Mouse (Mus musculus) retina, embryonic 14.5 days (tissue): ENCODE measurements around the gene Vmn2r89.
A peak's percentile ranks its signal among the peaks of the same experiment; 100 is the strongest.
"Not testable (repeated sequence)": the region's sequence is repeated elsewhere in the genome, so short reads cannot be mapped to it uniquely, and the experiment has no call there.

Experiments
- DNase-seq: peaks from one replicate; pipeline ENCODE4 v3.0.0-alpha.2; 2015; ENCODE audit warnings: low spot score

Vmn2r89 gene

GRCm38 (mm10) chr14:51451557-51451956 lies at the start of gene Vmn2r89:
TSS of gene Vmn2r89 (plus strand) at chr14:51451857.
- DNase-seq = not testable (repeated sequence)

- no peak for DNase-seq
Observed at GRCm38 (mm10) chr14:51410520-51410919, 41.1 kb upstream of the Vmn2r89 start, which contains the start of gene Vmn2r88. TSS of gene Vmn2r88 (plus strand) at chr14:51410820.

- DNase-seq = no peak
Observed at GRCm38 (mm10) chr14:51423885-51424284, 27.8 kb upstream of the Vmn2r89 start.

- DNase-seq = not testable (repeated sequence)
Observed at GRCm38 (mm10) chr14:51430138-51430537, 21.5 kb upstream of the Vmn2r89 start.

GRCm38 (mm10) chr14:51434546-51434945 lies 17.1 kb upstream of the Vmn2r89 start:
- no peak for DNase-seq

- DNase-seq = no peak
Observed at GRCm38 (mm10) chr14:51435020-51435419, 16.6 kb upstream of the Vmn2r89 start.

- DNase-seq = peak; percentile 8
Observed at GRCm38 (mm10) chr14:51438955-51439354, 12.7 kb upstream of the Vmn2r89 start.

- DNase-seq = not testable (repeated sequence)
Observed at GRCm38 (mm10) chr14:51480278-51480677, 28.6 kb downstream of the Vmn2r89 start.

- not testable (repeated sequence) for DNase-seq
Observed at GRCm38 (mm10) chr14:51481332-51482015, 29.8 kb downstream of the Vmn2r89 start.

- DNase-seq = no peak
Observed at GRCm38 (mm10) chr14:51482051-51482715, 30.5 kb downstream of the Vmn2r89 start.

- not testable (repeated sequence) for DNase-seq
Observed at GRCm38 (mm10) chr14:51482971-51483381, 31.3 kb downstream of the Vmn2r89 start.

- no peak for DNase-seq
Observed at GRCm38 (mm10) chr14:51483671-51484070, 32.0 kb downstream of the Vmn2r89 start.

GRCm38 (mm10) chr14:51486111-51486510 lies 34.5 kb downstream of the Vmn2r89 start:
- no peak for DNase-seq

- DNase-seq = peak; percentile 49
Observed at GRCm38 (mm10) chr14:51495781-51496180, 44.1 kb downstream of the Vmn2r89 start.

- DNase-seq = no peak
Observed at GRCm38 (mm10) chr14:51496955-51497354, 45.3 kb downstream of the Vmn2r89 start.

GRCm38 (mm10) chr14:51497958-51498357 lies 46.3 kb downstream of the Vmn2r89 start:
- no peak for DNase-seq

- DNase-seq = no peak
Observed at GRCm38 (mm10) chr14:51499707-51500275, 48.1 kb downstream of the Vmn2r89 start.

GRCm38 (mm10) chr14:51500461-51500860 lies 48.8 kb downstream of the Vmn2r89 start:
- no peak for DNase-seq

GRCm38 (mm10) chr14:51507416-51507815 lies 55.8 kb downstream of the Vmn2r89 start:
- DNase-seq = no peak
